Mouse (Mus musculus): ENCODE data around the gene Gabbr1.
"Not testable (repeated sequence)": the region's sequence is repeated elsewhere in the genome, so short reads cannot be mapped to it uniquely, and the experiment has no call there.

Gene Gabbr1

GRCm38 (mm10) chr17:37045611-37046311 is at the start of gene Gabbr1:
TSS of gene Gabbr1 (plus strand) at chr17:37045966.
- DNase-seq (ENCODE audit: low read depth, low spot score): peak; percentile 87

GRCm38 (mm10) chr17:36997033-36997735 is 48.6 kb upstream of the Gabbr1 start:
- peak; percentile 83 for DNase-seq (ENCODE audit: low read depth, low spot score)

GRCm38 (mm10) chr17:36998477-36998876 is 47.3 kb upstream of the Gabbr1 start:
- no peak for DNase-seq (ENCODE audit: low read depth, low spot score)

- no peak for DNase-seq (ENCODE audit: low read depth, low spot score)
These were observed 44.9 kb upstream of the Gabbr1 start, which contains the start of gene Zfp57 for GRCm38 (mm10) chr17:37000863-37001262. TSS of gene Zfp57 (plus strand) at chr17:37001163.

GRCm38 (mm10) chr17:37002364-37003330 is 43.1 kb upstream of the Gabbr1 start:
- peak; percentile 91 for DNase-seq (ENCODE audit: low read depth, low spot score)

GRCm38 (mm10) chr17:37003366-37003765 is 42.4 kb upstream of the Gabbr1 start:
- no peak for DNase-seq (ENCODE audit: low read depth, low spot score)

GRCm38 (mm10) chr17:37008161-37008560 is 37.6 kb upstream of the Gabbr1 start:
- no peak for DNase-seq (ENCODE audit: low read depth, low spot score)

GRCm38 (mm10) chr17:37009460-37010042 is 36.2 kb upstream of the Gabbr1 start:
- no peak for DNase-seq (ENCODE audit: low read depth, low spot score)

- no peak for DNase-seq (ENCODE audit: low read depth, low spot score)
These were observed 34.0 kb upstream of the Gabbr1 start for GRCm38 (mm10) chr17:37011719-37012118.

GRCm38 (mm10) chr17:37012141-37012540 is 33.6 kb upstream of the Gabbr1 start:
- DNase-seq (ENCODE audit: low read depth, low spot score): no peak

- DNase-seq (ENCODE audit: low read depth, low spot score): no peak
These were observed 29.4 kb upstream of the Gabbr1 start for GRCm38 (mm10) chr17:37016333-37016732.

GRCm38 (mm10) chr17:37018328-37018727 is 27.4 kb upstream of the Gabbr1 start:
- no peak for DNase-seq (ENCODE audit: low read depth, low spot score)

GRCm38 (mm10) chr17:37019242-37019641 is 26.5 kb upstream of the Gabbr1 start:
- DNase-seq (ENCODE audit: low read depth, low spot score): not testable (repeated sequence)

- no peak for DNase-seq (ENCODE audit: low read depth, low spot score)
These were observed 22.9 kb upstream of the Gabbr1 start, which contains the start of gene Mog for GRCm38 (mm10) chr17:37022628-37023576. TSS of gene Mog (minus strand) at chr17:37023398.

GRCm38 (mm10) chr17:37026425-37026824 is 19.3 kb upstream of the Gabbr1 start:
- no peak for DNase-seq (ENCODE audit: low read depth, low spot score)

GRCm38 (mm10) chr17:37027486-37027885 is 18.3 kb upstream of the Gabbr1 start:
- DNase-seq (ENCODE audit: low read depth, low spot score): no peak

GRCm38 (mm10) chr17:37028212-37028611 is 17.6 kb upstream of the Gabbr1 start:
- DNase-seq (ENCODE audit: low read depth, low spot score): no peak

- peak; percentile 98 for DNase-seq (ENCODE audit: low read depth, low spot score)
These were observed 17.1 kb upstream of the Gabbr1 start for GRCm38 (mm10) chr17:37028683-37029120.

- no peak for DNase-seq (ENCODE audit: low read depth, low spot score)
These were observed 16.6 kb upstream of the Gabbr1 start for GRCm38 (mm10) chr17:37029162-37029561.
